Mouse (Mus musculus): Measurements from ENCODE around the gene Sorbs2.

DNA sequence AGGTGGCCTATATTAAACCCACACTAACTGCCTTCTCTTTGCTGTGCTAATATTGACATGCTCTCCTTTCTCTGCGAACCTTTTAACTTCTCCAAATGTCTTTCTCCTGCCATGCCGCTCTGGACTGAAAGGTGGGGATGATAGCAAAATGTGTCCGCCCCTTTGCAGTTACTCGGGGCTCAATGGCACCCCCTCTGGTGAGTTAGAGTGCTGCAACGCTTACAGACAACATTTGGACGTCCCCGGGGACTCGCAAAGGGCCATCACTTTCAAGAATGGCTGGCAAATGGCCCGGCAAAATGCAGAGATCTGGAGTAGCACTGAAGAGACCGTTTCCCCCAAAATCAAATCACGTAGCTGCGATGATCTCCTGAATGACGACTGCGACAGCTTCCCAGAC lies 287.3 kb downstream of the Sorbs2 start:
- TF ChIP-seq CTCF (IDR thresholded peaks at IDR 0.05; ENCODE audit: low read depth, low read length), result no peak
- TF ChIP-seq POLR2A (IDR thresholded peaks at IDR 0.05; ENCODE audit: borderline replicate concordance, low read depth, low read length), result no peak

Measured in bone marrow macrophage, adult 2 months (primary cell).